Mouse (Mus musculus) cerebellum, adult 11-12 months (tissue): ENCODE measurements around the gene Dclk3.

Experiments
- DNase-seq: peaks from one replicate; pipeline ENCODE4 v3.0.0; 2022

Dclk3 gene

GRCm38 (mm10) chr9:111440446-111440845, 1.6 kb downstream of the Dclk3 start:
- no peak for DNase-seq

GRCm38 (mm10) chr9:111441151-111441550, 2.3 kb downstream of the Dclk3 start:
- no peak for DNase-seq

DNA sequence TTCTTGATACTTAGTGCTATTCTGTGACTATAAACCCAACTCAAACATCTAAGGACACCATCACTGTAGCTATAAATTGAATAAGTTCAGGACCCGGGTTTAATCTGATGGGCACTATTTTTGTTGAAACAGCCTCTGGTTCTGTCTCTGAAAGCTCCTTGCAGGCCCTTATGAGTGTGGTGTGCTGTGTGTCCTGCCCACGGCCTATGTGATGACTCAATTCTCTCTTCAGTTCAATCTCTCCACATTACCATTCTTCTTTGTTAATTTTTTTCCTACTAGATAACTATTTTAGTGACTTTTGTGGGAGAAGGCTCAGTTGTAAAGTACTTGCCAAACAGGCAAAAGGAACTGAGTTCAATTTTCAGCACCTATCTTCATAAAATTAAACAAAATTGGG, 7.3 kb downstream of the Dclk3 start:
- DNase-seq = no peak

- no peak for DNase-seq
These were observed 10.1 kb downstream of the Dclk3 start for GRCm38 (mm10) chr9:111448976-111449375.

- no peak for DNase-seq
These were observed 11.0 kb downstream of the Dclk3 start for GRCm38 (mm10) chr9:111449880-111450279.

- DNase-seq = no peak
These were observed 12.0 kb downstream of the Dclk3 start for GRCm38 (mm10) chr9:111450853-111451404.

GRCm38 (mm10) chr9:111453895-111454294, 15.0 kb downstream of the Dclk3 start:
- no peak for DNase-seq

GRCm38 (mm10) chr9:111457176-111457935, 18.5 kb downstream of the Dclk3 start:
- no peak for DNase-seq

- DNase-seq = no peak
These were observed 19.0 kb downstream of the Dclk3 start for GRCm38 (mm10) chr9:111457936-111458310.

- DNase-seq = no peak
These were observed 20.6 kb downstream of the Dclk3 start for GRCm38 (mm10) chr9:111459466-111459865.

- DNase-seq = no peak
These were observed 21.4 kb downstream of the Dclk3 start for GRCm38 (mm10) chr9:111460201-111460814.

- no peak for DNase-seq
These were observed 22.7 kb downstream of the Dclk3 start for GRCm38 (mm10) chr9:111461415-111462103.

DNA sequence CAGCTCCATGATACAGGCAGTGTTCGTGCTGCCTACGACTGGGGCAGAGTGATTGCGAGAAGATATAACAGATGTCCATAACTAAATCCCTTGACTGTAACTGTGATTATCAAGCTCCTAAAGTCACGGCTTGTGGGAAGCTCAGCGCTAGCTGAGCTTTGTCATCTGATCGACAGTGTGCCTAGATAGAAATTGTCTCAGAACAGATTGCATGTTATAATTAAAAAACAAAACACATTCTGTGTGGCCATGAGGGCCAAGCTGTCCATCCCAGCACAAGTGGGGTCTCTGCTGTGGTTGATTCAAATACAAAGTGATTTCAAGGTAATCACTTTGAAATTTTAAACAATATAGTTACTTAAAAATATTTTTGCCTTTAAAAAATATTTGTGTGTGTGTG, 26.8 kb downstream of the Dclk3 start:
- DNase-seq = no peak

- DNase-seq = no peak
These were observed 35.0 kb downstream of the Dclk3 start for GRCm38 (mm10) chr9:111473686-111474457.

GRCm38 (mm10) chr9:111474458-111474745, 35.5 kb downstream of the Dclk3 start:
- no peak for DNase-seq

- no peak for DNase-seq
These were observed 36.4 kb downstream of the Dclk3 start for GRCm38 (mm10) chr9:111475281-111475680.

DNA sequence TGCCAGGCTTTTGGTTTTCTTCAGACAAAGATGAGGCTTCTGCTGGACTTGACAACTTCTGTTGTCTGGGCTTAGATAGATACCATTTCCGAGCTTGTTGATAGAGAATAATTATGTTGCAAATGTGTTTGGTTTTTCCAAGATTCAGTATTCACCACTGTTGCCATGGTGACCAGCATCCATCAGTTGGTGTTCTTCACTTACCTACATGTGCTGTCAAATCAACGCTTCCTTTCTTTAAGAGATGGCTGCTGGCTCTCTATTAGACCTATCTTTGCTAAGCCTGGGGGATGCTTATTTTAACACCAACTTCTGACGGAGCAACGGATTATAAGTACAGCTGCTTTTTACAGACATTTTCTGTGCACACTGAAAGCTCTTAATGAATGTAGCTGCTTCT, 37.1 kb downstream of the Dclk3 start:
- no peak for DNase-seq

DNA sequence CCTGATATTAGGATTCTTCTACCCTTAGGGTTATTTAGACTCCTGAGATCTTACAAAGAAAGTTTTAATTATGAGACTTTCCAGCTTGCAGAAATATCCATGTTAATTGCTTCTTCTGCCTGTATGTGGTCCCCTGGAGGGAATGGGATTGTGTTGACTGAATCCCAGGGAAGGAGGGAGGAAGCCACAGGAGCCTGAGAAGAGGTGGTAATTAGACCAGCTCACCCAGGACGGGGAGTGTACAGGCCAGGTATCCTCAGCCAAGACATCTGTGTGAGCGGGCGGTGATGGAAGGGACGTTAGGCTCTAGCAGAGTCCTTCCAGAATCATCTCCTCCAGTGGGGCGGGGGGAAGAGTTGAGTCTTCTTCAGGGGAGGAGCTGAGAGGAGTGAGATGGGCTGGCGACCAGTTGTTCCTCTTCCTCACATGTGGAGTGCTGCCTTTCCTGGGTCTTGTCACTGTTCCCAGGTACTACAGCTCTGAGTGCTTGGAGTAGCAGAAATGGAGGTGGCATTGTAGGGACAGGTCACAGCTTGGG, 37.7 kb downstream of the Dclk3 start:
- DNase-seq = no peak

DNA sequence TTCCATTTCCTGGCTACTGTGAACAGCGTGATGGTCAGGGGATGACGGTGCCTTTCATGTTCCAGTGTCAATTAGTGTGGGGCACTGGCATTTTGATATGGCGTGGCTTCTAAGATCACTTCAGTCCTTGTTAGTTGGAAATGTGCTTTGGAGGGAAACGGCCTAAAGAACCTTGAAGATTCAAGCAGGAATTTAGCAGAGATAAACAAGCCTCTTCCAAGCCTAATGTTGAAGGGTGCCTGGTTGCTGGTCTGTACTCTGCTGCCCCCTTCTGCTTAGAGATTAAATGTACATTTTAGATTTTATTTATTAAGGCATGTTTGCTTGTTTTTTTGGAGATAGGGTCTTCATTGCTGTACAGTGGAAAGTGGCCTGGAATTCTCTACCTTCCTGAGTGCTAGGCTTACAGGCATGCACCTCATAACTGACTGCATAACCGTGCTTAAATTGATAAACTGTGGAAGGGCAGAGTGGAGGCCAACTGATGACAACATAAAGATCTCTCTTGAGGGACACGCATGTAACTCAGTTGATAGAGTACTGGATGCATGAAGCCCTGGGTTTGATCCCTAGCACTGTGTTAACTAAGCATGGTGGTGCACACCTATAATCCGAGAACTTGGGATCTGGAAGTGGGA, 40.1 kb downstream of the Dclk3 start:
- no peak for DNase-seq

GRCm38 (mm10) chr9:111481011-111481410, 42.1 kb downstream of the Dclk3 start:
- DNase-seq = no peak

DNA sequence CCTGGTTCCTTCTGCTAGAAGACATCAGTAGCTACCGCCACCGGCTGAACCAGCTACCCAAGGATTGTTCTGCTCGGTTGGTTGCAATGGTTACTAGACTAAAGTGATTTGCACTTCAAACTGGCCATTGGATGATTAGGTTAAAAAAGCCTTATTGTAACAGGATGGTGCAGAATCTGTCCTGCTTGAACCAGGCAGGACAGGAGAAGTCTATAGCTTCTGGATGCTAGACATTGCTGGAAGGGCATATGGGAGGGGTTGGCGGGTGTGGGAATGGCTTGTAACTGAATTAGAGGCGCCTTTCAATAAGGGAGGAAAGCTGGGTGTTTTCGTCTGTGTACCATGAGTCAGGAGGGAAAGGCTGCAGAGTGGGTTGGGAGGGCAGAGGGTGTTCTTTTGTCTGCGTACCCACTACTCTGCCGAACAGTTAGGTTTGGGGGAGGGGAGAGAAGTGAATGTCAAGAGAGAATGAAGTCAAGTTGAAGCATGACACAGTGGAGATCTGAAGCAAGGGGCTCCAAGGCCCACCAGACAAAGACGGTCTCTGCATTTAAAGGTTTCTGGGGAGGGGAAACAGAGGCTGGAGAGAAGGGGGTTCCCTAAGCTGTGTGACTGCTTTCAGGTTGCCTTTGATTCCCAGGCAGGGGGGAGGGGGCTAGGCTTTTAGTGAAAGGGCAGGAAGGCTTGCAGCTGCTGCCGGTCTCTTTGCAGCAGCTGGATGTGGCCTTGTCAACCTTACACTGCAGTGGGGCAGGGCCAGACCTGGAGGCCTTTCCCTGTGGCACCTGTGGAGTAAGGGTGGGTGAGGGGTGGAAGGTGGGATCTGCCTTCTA, 48.0 kb downstream of the Dclk3 start:
- no peak for DNase-seq

DNA sequence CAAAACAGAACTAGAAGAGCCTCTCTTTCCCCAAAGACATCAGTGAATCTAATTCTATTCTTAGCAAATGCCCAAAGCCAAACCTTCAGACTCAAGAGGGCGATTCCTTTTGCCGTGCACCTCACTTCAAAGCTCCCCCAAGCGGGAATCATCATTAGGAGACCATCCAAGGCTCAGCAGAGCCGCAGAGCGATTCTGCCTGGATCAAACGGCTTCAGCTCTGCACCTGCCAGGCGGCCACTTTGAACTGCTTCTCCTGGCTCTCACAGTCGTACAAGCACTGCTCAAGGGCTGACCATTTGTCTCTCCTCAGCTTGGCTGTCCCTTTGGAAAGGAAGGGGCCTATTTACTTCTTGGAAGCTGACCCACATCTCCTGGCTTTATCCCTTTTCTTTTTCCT, 51.7 kb downstream of the Dclk3 start:
- no peak for DNase-seq
